Mouse (Mus musculus): ENCODE measurements at regions not wholly inside any gene's neighbourhood (a gene's known extent, or its start where the extent isn't known, plus 50 kb on each side); places are given as distances from the start of the nearest gene placed in this dataset.

- DNase-seq, result no peak
These were observed 167.1 kb downstream of the Fam169b start for GRCm38 (mm10) chr7:68440661-68441150.

DNA sequence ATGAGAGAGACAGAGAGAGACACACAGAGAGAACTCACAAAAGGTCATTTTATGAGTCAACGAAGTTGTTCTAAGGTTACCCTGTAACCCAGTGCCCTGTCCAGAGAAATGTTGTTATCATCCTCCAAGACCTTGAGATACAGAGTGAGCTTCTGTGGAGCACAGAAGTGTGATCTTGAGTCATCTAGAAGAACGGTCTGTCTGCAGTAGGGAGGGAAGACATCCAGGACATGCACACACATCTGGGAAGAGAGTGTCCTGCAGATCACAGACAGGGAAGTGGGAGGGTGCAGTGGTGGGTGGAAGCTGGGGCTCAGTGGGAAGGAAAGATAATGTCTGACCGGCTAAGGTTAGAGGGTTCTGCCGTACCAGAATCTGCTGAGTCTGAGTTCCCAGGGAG, 155.3 kb downstream of the Fam169b start:
- no peak for DNase-seq

GRCm38 (mm10) chr7:68415890-68416289, 142.3 kb downstream of the Fam169b start:
- DNase-seq, result no peak

DNA sequence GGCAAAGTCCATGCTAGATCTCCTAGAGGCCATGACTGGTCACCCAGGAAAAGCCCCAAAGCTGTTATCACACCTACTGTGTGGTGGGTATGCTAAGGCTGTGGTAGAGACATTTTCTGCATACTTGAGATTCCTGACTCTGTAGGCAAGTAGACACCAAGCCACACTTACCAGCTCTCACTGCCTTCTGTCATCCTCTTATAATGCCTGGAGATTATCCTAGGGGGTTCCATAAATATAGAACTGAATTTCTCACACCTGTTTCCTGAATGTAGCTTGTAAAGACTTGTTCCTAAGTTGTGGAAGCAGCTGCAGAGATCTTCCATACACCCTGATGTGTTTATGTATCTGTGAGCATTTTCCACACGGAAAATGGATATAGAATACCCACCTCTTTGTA, 139.1 kb downstream of the Fam169b start:
- no peak for DNase-seq
